Mouse (Mus musculus) liver, embryonic 14.5 days (tissue): ENCODE measurements around the gene Pds5b.

ENCODE experiments used
- CTCF ChIP-seq: IDR thresholded peaks from 2 replicates; pipeline ENCODE4 v1.5.1; 2016; ENCODE audit warnings: antibody characterized with exemption, low read depth, control low read depth
- EP300 ChIP-seq: IDR thresholded peaks from 2 replicates; pipeline ENCODE4 v1.6.1; 2016; ENCODE audit warnings: antibody characterized with exemption, low read depth

DNA sequence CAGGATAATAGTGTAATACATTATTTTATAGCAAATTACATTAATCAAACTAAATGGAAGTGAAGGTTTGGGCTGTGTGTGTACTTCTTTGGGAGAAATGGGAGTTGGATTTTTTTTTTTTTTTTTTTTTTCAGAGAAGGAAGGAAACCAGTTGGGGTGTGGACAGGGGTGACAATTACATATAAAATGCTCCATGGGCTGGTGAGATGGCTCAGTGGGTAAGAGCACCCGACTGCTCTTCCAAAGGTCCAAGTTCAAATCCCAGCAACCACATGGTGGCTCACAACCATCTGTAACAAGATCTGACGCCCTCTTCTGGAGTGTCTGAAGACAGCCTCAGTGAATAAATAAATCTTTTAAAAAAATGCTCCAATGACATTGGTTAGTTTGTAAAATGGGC lies 21.0 kb upstream of the Pds5b start:
- TF ChIP-seq CTCF (no peak), EP300 (no peak)
